Mouse (Mus musculus) liver, postnatal 0 days (tissue): ENCODE data around the gene Hist1h4j.
"Not testable (repeated sequence)": the region's sequence is repeated elsewhere in the genome, so short reads cannot be mapped to it uniquely, and the experiment has no call there.

ENCODE experiments used
- CTCF ChIP-seq: sonication (generic); IDR thresholded peaks from 2 replicates; pipeline ENCODE4 v1.5.1; 2016; ENCODE audit warnings: antibody characterized with exemption, low read depth
- EP300 ChIP-seq: IDR thresholded peaks from 2 replicates; pipeline ENCODE4 v1.6.1; 2016; ENCODE audit warnings: antibody characterized with exemption, low read depth, mild to moderate bottlenecking

- TF ChIP-seq CTCF = not testable (repeated sequence)
- TF ChIP-seq EP300 = 0 out of 2 replicates have a peak, but pooled peaks have one; percentile 25
These were observed 47.7 kb downstream of the Hist1h4j start for GRCm38 (mm10) chr13:21782361-21783254.
